In the genomic region with DNA sequence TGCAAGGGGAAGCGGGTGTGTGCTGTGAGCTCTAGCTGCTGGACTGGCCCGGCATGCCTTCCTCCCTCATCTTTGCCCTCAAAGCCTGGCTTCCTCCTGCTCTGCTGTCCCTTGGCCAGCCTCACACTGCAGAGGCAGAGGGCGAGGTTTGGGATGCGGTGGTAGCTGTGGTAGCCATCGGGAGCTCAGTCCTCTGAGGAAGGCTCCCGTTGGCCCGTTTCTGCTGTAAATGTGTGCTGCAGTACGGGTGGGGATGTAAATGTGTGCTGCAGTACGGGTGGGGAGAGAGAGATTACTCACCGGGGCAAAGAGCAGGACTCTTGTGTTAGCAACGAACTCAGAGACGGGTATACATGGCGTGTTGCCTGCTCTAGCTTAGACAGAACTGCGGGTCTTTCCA, we compare ENCODE assay signal across 29 mouse cellular contexts. TPM values are rescaled to one million over a fixed set of nuclear protein-coding genes. Genes with fewer than 3 reads are reported as not detected.
DNase-seq lines count a peak whose midpoint lies in the region; ATAC-seq and TF ChIP-seq lines count a peak whose summit lies in the region.
"Had no signal": no experiment of that assay in that cellular context is flagged by ENCODE, and none has a peak within 500 bp of the region (broad histone marks: within the 10 kb centered on the region; RNA-seq: fewer than 3 reads in every experiment).

No protein-coding gene starts in this region.

- no peak for TF ChIP-seq CTCF in stomach, postnatal 0 days (IDR thresholded peaks at IDR 0.05; ENCODE audit: low read depth)

- H3K27ac ChIP-seq in liver, embryonic 11.5 days (ENCODE audit: low read depth, low read length) = no peak overlapping the region
- peak overlapping the region; percentile 66 for H3K27ac ChIP-seq in intestine, embryonic 15.5 days
- H3K27ac ChIP-seq in stomach, postnatal 0 days (replicated peaks) = peak overlapping the region; percentile 88
- H3K27ac ChIP-seq in forebrain, embryonic 11.5 days (ENCODE audit: low read depth, low read length) = no peak overlapping the region
- H3K27ac ChIP-seq: forebrain, embryonic 10.5 days; hindbrain, embryonic 10.5 days; hindbrain, postnatal 0 days; limb, embryonic 12.5 days; liver, embryonic 15.5 days; lung, embryonic 15.5 days; midbrain, embryonic 10.5 days; neural tube, embryonic 13.5 days had no signal

- H3K36me3 ChIP-seq in liver, embryonic 11.5 days (ENCODE audit: control insufficient read depth, insufficient read depth, low read length) = peaks cover 50% of the 10 kb centered on the region
- H3K36me3 ChIP-seq in intestine, embryonic 15.5 days = peaks cover 39% of the 10 kb centered on the region
- H3K36me3 ChIP-seq in stomach, postnatal 0 days (ENCODE audit: control insufficient read depth, insufficient read depth, low read length) = peaks cover 36% of the 10 kb centered on the region
- no peaks in the 10 kb centered on the region; the same call in 1 of the 2 replicates for H3K36me3 ChIP-seq in forebrain, embryonic 11.5 days (ENCODE audit: control insufficient read depth, insufficient read depth, low read length)

- no peak overlapping the region for H3K4me2 ChIP-seq in liver, embryonic 11.5 days
- 0 out of 2 replicates have a peak overlapping the region, but pooled peaks have one; percentile 11 for H3K4me2 ChIP-seq in intestine, embryonic 15.5 days (replicated peaks)
- peak overlapping the region; percentile 38 for H3K4me2 ChIP-seq in stomach, postnatal 0 days (replicated peaks; ENCODE audit: low read depth)
- no peak overlapping the region for H3K4me2 ChIP-seq in forebrain, embryonic 11.5 days (ENCODE audit: low read depth, low read length, severe bottlenecking)
- H3K4me2 ChIP-seq: heart, embryonic 12.5 days; limb, embryonic 12.5 days; liver, embryonic 15.5 days; lung, embryonic 15.5 days; neural tube, embryonic 13.5 days had no signal

- no peaks in the 10 kb centered on the region for H3K27me3 ChIP-seq in liver, embryonic 11.5 days (replicated peaks; ENCODE audit: control insufficient read depth, insufficient read depth, low read length)
- H3K27me3 ChIP-seq in intestine, embryonic 15.5 days (replicated peaks) = no peaks in the 10 kb centered on the region
- H3K27me3 ChIP-seq in stomach, postnatal 0 days (ENCODE audit: control insufficient read depth, insufficient read depth, low read length) = no peaks in the 10 kb centered on the region
- H3K27me3 ChIP-seq in forebrain, embryonic 11.5 days (ENCODE audit: control insufficient read depth, insufficient read depth, low read length) = no peaks in the 10 kb centered on the region
- H3K27me3 ChIP-seq: limb, embryonic 12.5 days; liver, embryonic 15.5 days; lung, embryonic 15.5 days; neural tube, embryonic 13.5 days had no signal

- no peak for TF ChIP-seq EP300 in stomach, postnatal 0 days (optimal IDR thresholded peaks at IDR 0.05)

- DNase-seq in liver, embryonic 11.5 days (ENCODE audit: low spot score) = no peak
- DNase-seq in liver (no peak), NIH3T3 (ENCODE audit: low read depth) (peak; percentile 79)
- DNase-seq in stomach, postnatal 0 days (ENCODE audit: low spot score) = peak; percentile 74
- no peak for DNase-seq in forebrain, embryonic 11.5 days (ENCODE audit: low spot score)
- DNase-seq: adrenal gland, postnatal 14 days; heart, postnatal 10 days; kidney, adult 18-20 months; kidney, postnatal 14 days; retina, postnatal 1 day; right cerebral cortex, postnatal 4 days had no signal

- H3K9ac ChIP-seq in liver, embryonic 11.5 days (ENCODE audit: low read depth, low read length) = peak overlapping the region; percentile 25; the same call in 1 of the 2 replicates
- no peak overlapping the region for H3K9ac ChIP-seq in intestine, embryonic 15.5 days
- peak overlapping the region; percentile 47; the same call in 1 of the 2 replicates for H3K9ac ChIP-seq in stomach, postnatal 0 days (ENCODE audit: low read length)
- no peak overlapping the region for H3K9ac ChIP-seq in forebrain, embryonic 11.5 days (ENCODE audit: low read length)
- H3K9ac ChIP-seq: heart, embryonic 12.5 days; limb, embryonic 12.5 days; liver, embryonic 15.5 days; lung, embryonic 15.5 days; neural tube, embryonic 13.5 days had no signal

- 84% methylated on average over 14 of the region's 14 CpGs for WGBS in liver, embryonic 11.5 days
- 56% methylated on average over 14 of the region's 14 CpGs for WGBS in intestine, embryonic 15.5 days
- WGBS in stomach, postnatal 0 days = 44% methylated on average over 14 of the region's 14 CpGs
- WGBS in forebrain, embryonic 11.5 days = 89% methylated on average over 14 of the region's 14 CpGs

- no peaks in the 10 kb centered on the region for H3K9me3 ChIP-seq in liver, embryonic 11.5 days (ENCODE audit: control insufficient read depth, low read length)
- no peaks in the 10 kb centered on the region for H3K9me3 ChIP-seq in intestine, embryonic 15.5 days
- H3K9me3 ChIP-seq in stomach, postnatal 0 days (ENCODE audit: control insufficient read depth, low read length) = no peaks in the 10 kb centered on the region
- H3K9me3 ChIP-seq in forebrain, embryonic 11.5 days (ENCODE audit: control insufficient read depth, low read length) = no peaks in the 10 kb centered on the region
- H3K9me3 ChIP-seq: forebrain, embryonic 10.5 days; heart, embryonic 12.5 days; hindbrain, embryonic 10.5 days; limb, embryonic 12.5 days; liver, embryonic 15.5 days; lung, embryonic 15.5 days; midbrain, embryonic 10.5 days; neural tube, embryonic 13.5 days had no signal

- ATAC-seq in liver, embryonic 11.5 days (replicated peaks; ENCODE audit: low FRiP score) = no peak
- peak; percentile 67 for ATAC-seq in intestine, embryonic 15.5 days
- peak; percentile 49 for ATAC-seq in stomach, postnatal 0 days (ENCODE audit: low FRiP score, low TSS enrichment)
- no peak for ATAC-seq in megakaryocyte-erythroid progenitor cell, adult 5-6 weeks (replicated peaks; ENCODE audit: low FRiP score, low TSS enrichment, poor library complexity, severe bottlenecking)
- no peak for ATAC-seq in forebrain, embryonic 11.5 days (replicated peaks; ENCODE audit: low FRiP score)
- ATAC-seq: hindbrain, postnatal 0 days; midbrain, embryonic 16.5 days had no signal

- H3K4me3 ChIP-seq in liver, embryonic 11.5 days (ENCODE audit: low read depth, low read length) = no peak overlapping the region
- H3K4me3 ChIP-seq in intestine, embryonic 15.5 days (replicated peaks) = no peak overlapping the region
- no peak overlapping the region for H3K4me3 ChIP-seq in stomach, postnatal 0 days (ENCODE audit: low read depth, low read length)
- no peak overlapping the region for H3K4me3 ChIP-seq in forebrain, embryonic 11.5 days (ENCODE audit: low read depth, low read length)
- H3K4me3 ChIP-seq: forebrain, embryonic 10.5 days; heart, embryonic 12.5 days; hindbrain, embryonic 10.5 days; limb, embryonic 12.5 days; liver, embryonic 15.5 days; lung, embryonic 15.5 days; midbrain, embryonic 10.5 days; myocyte; neural tube, embryonic 13.5 days had no signal

- H3K4me1 ChIP-seq in liver, embryonic 11.5 days (replicated peaks; ENCODE audit: control insufficient read depth, insufficient read depth, low read length) = 0 out of 2 replicates have a peak, but pooled peaks cover 4% of the 10 kb centered on the region
- H3K4me1 ChIP-seq in intestine, embryonic 15.5 days (replicated peaks) = peaks cover 20% of the 10 kb centered on the region
- no peaks in the 10 kb centered on the region for H3K4me1 ChIP-seq in stomach, postnatal 0 days (replicated peaks; ENCODE audit: control insufficient read depth, insufficient read depth)
- H3K4me1 ChIP-seq in forebrain, embryonic 11.5 days (replicated peaks; ENCODE audit: control insufficient read depth, insufficient read depth, low read length) = no peaks in the 10 kb centered on the region
- H3K4me1 ChIP-seq: limb, embryonic 12.5 days; neural tube, embryonic 13.5 days had no signal

RNA-seq across cellular contexts. Expression of a gene that starts 35.1 kb away (rescaled TPM):
- polyA plus RNA-seq in liver, embryonic 11.5 days (2014; fragmentation: Nextera tagmentation; extraction: Ambion mirVana) = 10.8 and 11.6 TPM in 2 replicates
- 9.2 and 10.1 TPM in 2 replicates for polyA plus RNA-seq in intestine, embryonic 15.5 days (2015; fragmentation: Nextera tagmentation; extraction: Ambion mirVana)
- polyA plus RNA-seq in stomach, postnatal 0 days (2015; fragmentation: Nextera tagmentation; extraction: Ambion mirVana) = 17.1 and 21.0 TPM in 2 replicates
- total RNA-seq in megakaryocyte-erythroid progenitor cell, adult 5-6 weeks (2014; fragmentation: Nextera tagmentation) = 45.7 and 54.4 TPM in 2 replicates
- total RNA-seq in megakaryocyte-erythroid progenitor cell, adult 5-6 weeks (2017) = 27.7 and 28.6 TPM in 2 replicates
- polyA plus RNA-seq in forebrain, embryonic 11.5 days (2014; fragmentation: Nextera tagmentation; extraction: Ambion mirVana) = 11.2 and 12.1 TPM in 2 replicates

RNA-seq across cellular contexts. Expression of a gene that starts 56.9 kb away (rescaled TPM):
- polyA plus RNA-seq in liver, embryonic 11.5 days (2014; fragmentation: Nextera tagmentation; extraction: Ambion mirVana) = 0.41 and 0.66 TPM in 2 replicates
- polyA plus RNA-seq in intestine, embryonic 15.5 days (2015; fragmentation: Nextera tagmentation; extraction: Ambion mirVana) = 1.7 and 2.5 TPM in 2 replicates
- 2.5 and 2.8 TPM in 2 replicates for polyA plus RNA-seq in stomach, postnatal 0 days (2015; fragmentation: Nextera tagmentation; extraction: Ambion mirVana)
- not detected in 2 replicates for total RNA-seq in megakaryocyte-erythroid progenitor cell, adult 5-6 weeks (2014; fragmentation: Nextera tagmentation)
- total RNA-seq in megakaryocyte-erythroid progenitor cell, adult 5-6 weeks (2017) = not detected in 2 replicates
- 0.12 TPM in 1 of 2 replicates, not detected in the other for polyA plus RNA-seq in forebrain, embryonic 11.5 days (2014; fragmentation: Nextera tagmentation; extraction: Ambion mirVana)
- total RNA-seq: adrenal gland, postnatal 14 days; common myeloid progenitor, adult 5-6 weeks; granulocyte monocyte progenitor cell, adult 5-6 weeks; hindbrain, postnatal 0 days; layer of hippocampus, adult 18-20 months; layer of hippocampus, postnatal 14 days; left cerebral cortex, postnatal 10 days had no signal
- polyA plus RNA-seq: hindbrain, postnatal 0 days; limb, embryonic 12.5 days; midbrain, embryonic 16.5 days; neural tube, embryonic 13.5 days had no signal

Comparison
In these comparisons a context has a peak if more than half of its experiments do, and no peak if none do; other contexts are left out.
1. ATAC-seq: peak in intestine, embryonic 15.5 days (single experiment) and stomach, postnatal 0 days (single experiment); none in liver, embryonic 11.5 days (single experiment), megakaryocyte-erythroid progenitor cell, adult 5-6 weeks (single experiment) and forebrain, embryonic 11.5 days (single experiment).
2. DNase-seq: peak in NIH3T3 (single experiment) and stomach, postnatal 0 days (single experiment); none in liver, embryonic 11.5 days (single experiment), liver (single experiment) and forebrain, embryonic 11.5 days (single experiment).
3. H3K27ac ChIP-seq: peak in intestine, embryonic 15.5 days (single experiment) and stomach, postnatal 0 days (single experiment); none in liver, embryonic 11.5 days (single experiment) and forebrain, embryonic 11.5 days (single experiment).
4. H3K4me2 ChIP-seq: peak in intestine, embryonic 15.5 days (single experiment) and stomach, postnatal 0 days (single experiment); none in liver, embryonic 11.5 days (single experiment) and forebrain, embryonic 11.5 days (single experiment).
5. H3K9ac ChIP-seq: peak in liver, embryonic 11.5 days (single experiment) and stomach, postnatal 0 days (single experiment); none in intestine, embryonic 15.5 days (single experiment) and forebrain, embryonic 11.5 days (single experiment).